Mouse (Mus musculus): ENCODE measurements at regions not wholly inside any gene's neighbourhood (a gene's known extent, or its start where the extent isn't known, plus 50 kb on each side); places are given as distances from the start of the nearest gene placed in this dataset.

DNA sequence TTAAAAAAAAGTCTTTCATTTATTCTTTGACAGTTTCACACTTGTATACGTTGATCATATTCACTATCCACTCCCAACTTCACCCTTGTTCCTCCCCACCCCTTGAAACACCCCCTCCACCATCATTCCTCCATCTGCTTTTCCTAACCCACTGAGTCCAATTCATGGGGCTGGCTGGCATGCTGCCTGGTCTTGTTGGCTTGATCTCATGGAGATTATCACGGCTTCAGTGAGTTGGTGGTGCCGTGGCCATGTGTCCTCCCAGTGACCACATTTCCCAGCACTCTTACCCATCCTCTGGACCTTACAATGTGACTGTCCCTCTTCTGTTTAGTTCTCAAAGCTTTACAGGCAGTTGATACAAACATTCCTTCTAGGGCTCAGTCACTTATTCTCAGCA is 65.8 kb upstream of the Lrpap1 start:
- TF ChIP-seq EP300 (IDR thresholded peaks at IDR 0.05) = no peak
- no peak for TF ChIP-seq CTCF (IDR thresholded peaks at IDR 0.05)

Measured in lung, postnatal 0 days (tissue).